Mouse (Mus musculus) adrenal gland, adult 10 weeks (tissue): ENCODE measurements around the gene Bmp7. TPM values are rescaled to one million over a fixed set of nuclear protein-coding genes. Genes with fewer than 3 reads are reported as not detected.

Experiments used
- polyA plus RNA-seq: library from polyadenylated mRNA; stranded (reverse); fragments of 350-450 nt; fragmentation: Illumina TruSeq; extraction: RNeasy Lipid Tissue Mini Kit (QIAGEN cat#74804); gene quantifications from one replicate; pipeline ENCODE4 v1.2.3, GENCODE M21; 2014; ENCODE audit warnings: low read depth, low replicate concordance

Gene Bmp7
- 9.6 TPM for polyA plus RNA-seq

DNA sequence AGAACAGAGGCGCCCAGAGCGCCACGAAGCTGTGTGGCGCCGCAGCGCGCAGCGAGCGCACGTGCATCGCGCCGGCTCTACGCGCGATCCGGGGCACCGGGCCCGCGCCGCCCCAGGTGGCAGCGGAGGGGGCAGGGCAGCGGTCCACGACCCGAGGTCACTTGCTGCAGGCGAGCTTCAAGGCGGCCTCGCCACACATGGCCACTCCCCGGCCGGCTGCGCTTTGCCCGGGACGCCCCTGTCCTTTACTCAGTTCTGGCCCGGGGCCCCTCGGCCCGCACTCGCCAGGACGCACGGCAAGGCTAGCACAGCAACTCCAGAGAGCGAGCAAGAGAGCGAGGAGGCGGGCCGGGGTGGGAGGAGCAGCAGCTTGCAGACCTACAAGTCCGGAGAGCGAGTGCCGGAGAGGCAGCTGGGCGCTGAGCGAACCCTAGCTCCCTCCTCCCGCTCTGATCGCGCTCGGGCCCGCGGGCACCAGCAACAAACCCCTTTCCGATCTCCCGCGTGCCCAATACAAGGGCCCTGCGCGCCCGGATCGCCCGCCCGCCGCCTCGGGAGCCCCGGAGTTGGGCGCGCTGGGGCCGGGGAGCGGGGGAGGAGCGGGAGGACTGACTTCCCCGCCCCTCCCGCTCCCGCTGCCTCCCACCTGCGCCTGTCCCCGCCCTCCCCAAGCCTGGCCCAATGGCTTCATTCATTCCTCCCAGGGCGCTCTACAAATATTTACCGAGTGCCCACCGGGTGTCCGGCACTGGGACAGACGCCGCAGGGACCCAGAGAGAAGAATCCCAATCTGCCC lies at the start of gene Bmp7:
Gene Bmp7 (minus strand): TSS at position 319 of the 796 bp plus-strand sequence.

GRCm38 (mm10) chr2:172977409-172978130 lies 37.4 kb upstream of the Bmp7 start, which contains the start of gene Spo11:
TSS of gene Spo11 (plus strand) at chr2:172977700.

Other genes starting within 250 kb of the Bmp7 start
- not detected for gene Spo11, start 37.4 kb upstream of the Bmp7 start, polyA plus RNA-seq
- 53.0 TPM for gene Rae1, start 59.8 kb upstream of the Bmp7 start, polyA plus RNA-seq
- gene Rbm38, start 80.2 kb upstream of the Bmp7 start, polyA plus RNA-seq, result 0.64 TPM
- not detected for gene Ctcfl, start 179.2 kb upstream of the Bmp7 start, polyA plus RNA-seq
- gene Pck1, start 212.7 kb upstream of the Bmp7 start, polyA plus RNA-seq, result 166 TPM